Mouse (Mus musculus) macrophage (primary cell): Measurements from ENCODE around the gene Prrt4. TPM values are rescaled to one million over a fixed set of nuclear protein-coding genes. Genes with fewer than 3 reads are reported as not detected.
A peak's percentile ranks its signal among the peaks of the same experiment; 100 is the strongest.
"Not testable (repeated sequence)": the region's sequence is repeated elsewhere in the genome, so short reads cannot be mapped to it uniquely, and the experiment has no call there.

Experiments
- H3K27ac ChIP-seq: fragments of 350-480 bp; formaldehyde crosslinking; 2 replicates; pipeline ENCODE4 v1.9.0; 2021
- H3K36me3 ChIP-seq: fragments of 350-480 bp; formaldehyde crosslinking; 2 replicates; pipeline ENCODE4 v1.9.0; 2021; ENCODE audit errors: inconsistent target
- H3K4me3 ChIP-seq: fragments of 350-480 bp; formaldehyde crosslinking; 2 replicates; pipeline ENCODE4 v1.9.0; 2021; ENCODE audit errors: inconsistent target
- H3K79me2 ChIP-seq: fragments of 350-480 bp; formaldehyde crosslinking; 2 replicates; pipeline ENCODE4 v1.9.0; 2021; ENCODE audit errors: inconsistent target
- WGBS: methylation state at CpG from one replicate; pipeline ENCODE4 v1.1.7; 2026; ENCODE audit warnings: inconsistent platforms; ENCODE audit not compliant: missing documents; 5-methylcytosine and 5-hydroxymethylcytosine counted together
- polyA plus RNA-seq: library from polyadenylated mRNA; stranded (reverse); fragments of 250-400 nt; gene quantifications from 3 replicates; pipeline ENCODE4 v1.2.4, GENCODE M21; 2018; ENCODE audit warnings: inconsistent platforms

Prrt4 gene
- polyA plus RNA-seq, 1 experiment from 2014 or later = not detected

DNA sequence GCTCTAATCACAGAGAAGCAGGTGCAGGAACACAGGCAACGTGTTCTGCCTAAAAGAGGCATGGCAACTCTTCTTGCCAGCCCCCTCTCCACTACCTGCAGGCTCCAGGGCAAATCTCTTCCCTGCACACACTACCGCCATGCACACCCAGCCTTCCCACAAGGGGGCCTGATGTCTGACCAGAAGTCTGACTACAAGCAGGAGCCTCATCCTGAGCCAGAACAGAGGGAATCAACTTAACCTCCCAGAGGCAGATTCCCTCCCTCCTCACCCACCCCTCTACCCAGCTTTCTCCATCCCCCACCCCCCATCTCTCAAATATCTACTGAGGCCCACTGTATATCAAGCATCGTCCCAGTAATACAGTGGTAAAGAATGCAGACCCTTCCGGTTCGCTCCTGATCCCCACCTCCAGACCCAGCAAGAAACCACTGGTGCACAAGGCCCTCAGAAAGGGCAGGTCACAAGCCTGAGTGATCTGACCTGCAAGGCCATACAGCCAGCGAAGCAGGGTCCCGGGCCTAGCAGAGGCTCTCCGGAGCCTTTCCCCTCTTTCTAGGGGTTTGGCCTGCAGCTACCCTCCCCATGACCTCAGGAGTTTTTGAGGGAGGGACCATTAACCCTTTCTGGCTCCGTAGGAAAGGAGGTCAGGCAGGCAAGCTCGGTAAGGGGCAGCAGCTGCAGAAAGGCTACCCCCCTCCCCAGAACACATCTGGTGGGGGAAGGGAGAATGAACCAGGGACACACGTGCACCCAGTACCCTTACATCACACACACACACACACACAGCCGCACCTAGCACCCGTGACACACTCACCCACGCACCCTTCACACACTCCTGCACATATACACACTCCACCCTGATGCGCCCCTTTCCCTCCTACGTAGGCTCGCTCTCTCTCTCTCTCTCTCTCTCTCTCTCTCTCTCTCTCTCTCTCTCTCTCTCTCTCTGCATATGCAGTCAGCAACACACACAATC lies 1.2 kb downstream of the Prrt4 start:
- Histone ChIP-seq H3K79me2 (no peaks in the 10 kb centered on the region), H3K36me3 (no peaks in the 10 kb centered on the region), H3K27ac (no peak overlapping the region), H3K4me3 (no peak overlapping the region)
- WGBS = 65% methylated on average over 15 of the region's 17 CpGs

DNA sequence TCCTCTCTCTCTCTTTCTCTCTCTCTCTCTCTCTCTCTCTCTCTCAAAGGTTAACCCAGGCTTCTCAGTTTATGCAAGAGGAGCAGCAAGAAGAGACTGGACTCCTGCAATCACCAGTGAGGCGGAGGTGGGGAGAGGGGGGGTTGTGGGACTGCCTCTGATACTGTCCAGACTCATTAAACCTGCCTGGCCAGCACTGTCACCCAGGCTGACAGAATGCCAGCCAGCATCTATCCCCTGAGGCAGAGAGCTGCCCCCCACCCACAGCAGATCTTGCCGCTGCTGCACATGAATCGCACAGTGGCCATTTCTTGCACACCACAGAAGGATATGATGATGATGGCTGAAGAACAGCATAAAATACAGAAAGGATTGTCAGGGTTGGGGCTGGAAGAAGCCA lies 4.3 kb downstream of the Prrt4 start:
- Histone ChIP-seq H3K36me3 (no peaks in the 10 kb centered on the region), H3K27ac (no peak overlapping the region), H3K4me3 (no peak overlapping the region), H3K79me2 (no peaks in the 10 kb centered on the region)
- WGBS = 91% methylated on average over 3 of the region's 3 CpGs

- Histone ChIP-seq H3K36me3 (no peaks in the 10 kb centered on the region), H3K27ac (no peak overlapping the region), H3K79me2 (no peaks in the 10 kb centered on the region), H3K4me3 (no peak overlapping the region)
- 51% methylated on average over 7 of the region's 7 CpGs for WGBS
Observed at GRCm38 (mm10) chr6:29174368-29174767, 5.0 kb downstream of the Prrt4 start.

- WGBS = under 1% methylated on average over 40 of the region's 40 CpGs
- H3K79me2 ChIP-seq = no peaks in the 10 kb centered on the region
- no peak overlapping the region for H3K4me3 ChIP-seq
- H3K27ac ChIP-seq = no peak overlapping the region
- H3K36me3 ChIP-seq = no peaks in the 10 kb centered on the region
Observed at GRCm38 (mm10) chr6:29170952-29171388, 8.4 kb downstream of the Prrt4 start.

DNA sequence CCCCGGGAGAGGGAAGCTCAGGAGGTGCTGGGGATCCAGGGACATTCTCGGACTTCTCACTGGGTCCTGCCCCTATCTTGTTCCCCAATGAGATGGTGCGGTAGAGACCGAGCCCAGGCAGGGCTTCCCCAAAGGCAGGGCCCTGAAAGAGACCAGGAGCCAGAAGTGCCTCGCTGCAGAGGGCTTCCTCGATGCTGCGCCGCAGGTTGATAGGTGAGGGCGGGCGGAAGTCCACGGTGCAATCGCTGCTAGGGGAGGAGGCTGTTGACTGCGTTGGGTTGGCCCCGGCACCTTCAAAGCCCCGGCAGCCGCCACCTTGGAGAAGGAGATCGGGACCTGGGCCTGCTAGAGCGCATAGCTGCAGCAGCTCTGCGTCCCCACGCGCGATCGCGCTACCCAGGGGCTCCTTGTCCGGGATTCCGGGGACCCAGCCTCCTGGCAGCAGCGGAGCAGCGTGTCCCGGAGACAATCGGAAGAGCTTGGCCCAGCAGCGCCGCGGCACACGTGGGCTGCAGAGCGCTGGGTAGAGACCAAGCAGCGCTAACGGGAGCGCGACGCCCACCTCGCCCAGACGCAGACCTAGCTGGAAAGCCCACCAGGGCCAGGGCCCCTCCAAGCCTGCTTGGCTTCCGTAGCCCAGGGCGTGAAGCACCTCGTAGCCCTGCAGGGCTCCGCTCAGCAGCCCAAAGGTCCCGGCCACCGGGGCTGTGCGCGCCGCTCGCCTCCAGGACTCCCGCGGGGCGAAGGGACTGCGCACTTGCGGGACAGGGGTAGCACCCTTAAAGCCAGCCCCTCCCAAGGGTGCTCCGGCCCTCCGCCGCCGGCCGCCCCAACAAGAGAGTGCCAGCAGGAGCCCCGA lies 9.1 kb downstream of the Prrt4 start:
- Histone ChIP-seq H3K79me2 (no peaks in the 10 kb centered on the region), H3K27ac (no peak overlapping the region), H3K4me3 (no peak overlapping the region), H3K36me3 (no peaks in the 10 kb centered on the region)
- 1% methylated on average over 63 of the region's 63 CpGs for WGBS

- H3K79me2 ChIP-seq = no peaks in the 10 kb centered on the region
- no peak overlapping the region for H3K27ac ChIP-seq
- no peak overlapping the region for H3K4me3 ChIP-seq
- 14% methylated on average over 12 of the region's 12 CpGs for WGBS
- H3K36me3 ChIP-seq = no peaks in the 10 kb centered on the region
Observed at GRCm38 (mm10) chr6:29169675-29170062, 9.7 kb downstream of the Prrt4 start.

- Histone ChIP-seq H3K4me3 (no peak overlapping the region), H3K27ac (no peak overlapping the region), H3K36me3 (no peaks in the 10 kb centered on the region), H3K79me2 (peaks cover 4% of the 10 kb centered on the region)
- 20% methylated on average over 2 of the region's 2 CpGs for WGBS
Observed at GRCm38 (mm10) chr6:29168871-29169270, 10.5 kb downstream of the Prrt4 start.

- Histone ChIP-seq H3K27ac (no peak overlapping the region), H3K79me2 (peaks cover 31% of the 10 kb centered on the region), H3K4me3 (no peak overlapping the region), H3K36me3 (no peaks in the 10 kb centered on the region)
- WGBS = 20% methylated on average over 1 of the region's 1 CpGs
Observed at GRCm38 (mm10) chr6:29166196-29166595, 13.2 kb downstream of the Prrt4 start.

DNA sequence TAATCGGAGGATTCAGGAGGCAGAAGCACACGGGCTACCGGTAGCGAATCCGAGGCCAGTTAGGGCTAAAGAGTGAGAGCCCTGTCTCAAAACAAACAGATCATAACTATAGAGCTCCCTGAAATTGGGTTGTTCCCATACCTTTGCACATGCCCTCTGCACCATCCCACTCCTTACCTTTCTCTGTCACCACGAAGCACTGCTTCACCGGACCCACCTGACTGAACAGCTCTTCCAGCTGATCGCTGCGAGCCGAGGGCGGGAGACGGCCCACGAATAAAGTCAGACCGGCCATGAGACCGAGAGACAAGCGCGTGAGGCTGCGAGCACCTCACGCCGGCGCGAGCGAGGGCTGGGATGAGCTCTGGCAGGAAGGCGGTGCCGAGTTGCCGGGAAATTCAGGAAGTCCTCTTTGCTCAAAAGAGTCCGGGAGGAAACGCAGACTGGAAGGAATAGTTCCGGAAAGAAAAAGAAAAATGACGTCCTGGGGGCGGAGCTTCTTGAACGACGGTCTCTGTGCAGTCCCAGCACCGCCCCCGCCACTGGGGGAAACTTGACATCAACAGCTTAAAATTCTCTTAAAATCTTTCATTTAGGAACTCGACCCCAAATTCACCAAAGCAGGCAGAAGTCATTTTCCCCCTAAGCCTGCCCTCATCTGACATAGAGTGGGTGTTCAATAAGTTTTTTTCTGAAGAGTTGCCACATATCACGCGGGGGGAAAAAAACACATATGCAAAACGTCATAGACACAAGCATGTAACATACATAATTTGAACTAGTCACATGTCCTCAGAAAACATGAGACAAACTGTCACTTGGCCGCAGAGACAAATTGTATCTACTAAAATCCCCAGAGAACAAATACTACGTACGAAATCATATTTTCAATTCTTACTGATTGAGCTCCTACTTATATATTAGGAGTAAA lies 14.8 kb downstream of the Prrt4 start, which contains the start of gene Rbm28:
TSS of gene Rbm28 (minus strand) at position 693 of the 931 bp plus-strand sequence.
- peak within 1 kb of the TSS; percentile 92 for H3K4me3 ChIP-seq
- H3K79me2 ChIP-seq = peaks cover 31% of the 10 kb centered on the region
- H3K27ac ChIP-seq = no peak within 1 kb of the TSS
- 8% methylated on average over 42 of the region's 42 CpGs for WGBS
- peaks cover under 1% of the 10 kb centered on the region; the same call in 1 of the 2 replicates for H3K36me3 ChIP-seq

GRCm38 (mm10) chr6:29161291-29161690 lies 18.1 kb downstream of the Prrt4 start:
- H3K36me3 ChIP-seq = peaks cover 31% of the 10 kb centered on the region
- 98% methylated on average over 5 of the region's 5 CpGs for WGBS
- H3K79me2 ChIP-seq = peaks cover 31% of the 10 kb centered on the region
- H3K27ac ChIP-seq, H3K4me3 ChIP-seq: not testable (repeated sequence)

GRCm38 (mm10) chr6:29160786-29161185 lies 18.6 kb downstream of the Prrt4 start:
- Histone ChIP-seq H3K27ac (no peak overlapping the region), H3K4me3 (no peak overlapping the region), H3K36me3 (peaks cover 36% of the 10 kb centered on the region), H3K79me2 (peaks cover 31% of the 10 kb centered on the region)
- 95% methylated on average over 2 of the region's 2 CpGs for WGBS

DNA sequence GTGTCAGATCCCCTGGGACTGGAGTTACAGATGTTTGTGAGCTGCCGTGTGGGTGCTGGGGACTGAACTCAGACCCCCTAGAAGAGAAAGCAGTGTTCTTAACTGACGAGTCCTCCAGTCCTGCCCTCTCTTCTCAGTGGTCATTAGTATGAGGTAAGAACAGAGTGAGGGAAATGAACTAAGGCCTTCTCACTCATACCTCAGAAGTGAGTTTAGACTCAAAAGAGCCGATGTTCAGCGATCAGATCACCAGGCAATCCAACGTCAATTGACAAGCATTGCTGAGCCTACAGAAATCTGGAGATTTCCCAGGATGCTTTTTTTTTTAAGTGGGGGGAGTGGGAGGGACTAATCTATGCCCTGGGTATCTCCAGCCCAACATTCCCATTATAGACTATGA lies 23.1 kb downstream of the Prrt4 start:
- no peak overlapping the region for H3K4me3 ChIP-seq
- H3K27ac ChIP-seq = no peak overlapping the region
- peaks cover 75% of the 10 kb centered on the region for H3K36me3 ChIP-seq
- H3K79me2 ChIP-seq = peaks cover 2% of the 10 kb centered on the region; the same call in 1 of the 2 replicates
- WGBS = 95% methylated on average over 5 of the region's 5 CpGs

GRCm38 (mm10) chr6:29150001-29150400 lies 29.4 kb downstream of the Prrt4 start:
- H3K79me2 ChIP-seq = no peaks in the 10 kb centered on the region
- WGBS = 93% methylated on average over 1 of the region's 1 CpGs
- H3K36me3 ChIP-seq = peaks cover 41% of the 10 kb centered on the region
- no peak overlapping the region for H3K4me3 ChIP-seq
- no peak overlapping the region for H3K27ac ChIP-seq
